Mouse (Mus musculus) layer of hippocampus, adult 11-12 months (tissue): ENCODE measurements around the gene Aifm3.

Source experiments
- DNase-seq: peaks from one replicate; pipeline ENCODE4 v3.0.0; 2022; ENCODE audit warnings: low spot score

The Aifm3 gene

DNA sequence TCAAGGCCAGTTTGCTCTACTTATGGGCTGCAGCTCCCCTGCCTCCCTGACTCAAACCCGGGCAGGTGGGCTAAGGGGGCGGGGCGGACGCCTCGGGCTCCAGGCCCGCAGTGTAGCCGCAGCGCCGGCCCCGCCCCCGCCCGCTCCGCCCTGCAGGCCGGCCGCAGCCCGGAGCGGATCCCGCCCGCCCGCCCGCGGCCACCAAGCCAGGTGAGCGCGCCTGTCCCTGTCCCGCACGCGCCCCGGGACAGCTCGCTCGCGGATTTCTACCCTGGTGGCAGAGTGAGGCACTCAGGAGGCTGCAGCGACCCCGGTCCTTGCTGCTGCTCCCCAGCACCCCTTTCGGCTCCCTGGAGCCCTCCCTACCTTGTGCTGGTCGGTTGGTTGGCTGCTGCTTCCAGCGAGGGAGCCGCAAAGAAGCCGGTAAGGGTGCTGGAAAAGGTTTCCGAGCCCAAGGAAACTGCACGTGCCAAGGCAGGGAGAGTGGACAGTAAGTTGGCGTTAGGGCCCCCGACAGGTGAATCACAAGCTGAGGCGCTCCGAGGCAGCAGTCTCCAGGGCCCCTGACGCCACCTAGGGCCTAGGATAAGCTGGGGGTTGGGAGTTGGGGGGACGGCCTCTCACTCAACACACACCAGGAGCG is at the start of gene Aifm3:
Gene Aifm3, plus strand, starts transcription at position 143 of the 643 bp plus-strand sequence.
- DNase-seq: no peak

DNA sequence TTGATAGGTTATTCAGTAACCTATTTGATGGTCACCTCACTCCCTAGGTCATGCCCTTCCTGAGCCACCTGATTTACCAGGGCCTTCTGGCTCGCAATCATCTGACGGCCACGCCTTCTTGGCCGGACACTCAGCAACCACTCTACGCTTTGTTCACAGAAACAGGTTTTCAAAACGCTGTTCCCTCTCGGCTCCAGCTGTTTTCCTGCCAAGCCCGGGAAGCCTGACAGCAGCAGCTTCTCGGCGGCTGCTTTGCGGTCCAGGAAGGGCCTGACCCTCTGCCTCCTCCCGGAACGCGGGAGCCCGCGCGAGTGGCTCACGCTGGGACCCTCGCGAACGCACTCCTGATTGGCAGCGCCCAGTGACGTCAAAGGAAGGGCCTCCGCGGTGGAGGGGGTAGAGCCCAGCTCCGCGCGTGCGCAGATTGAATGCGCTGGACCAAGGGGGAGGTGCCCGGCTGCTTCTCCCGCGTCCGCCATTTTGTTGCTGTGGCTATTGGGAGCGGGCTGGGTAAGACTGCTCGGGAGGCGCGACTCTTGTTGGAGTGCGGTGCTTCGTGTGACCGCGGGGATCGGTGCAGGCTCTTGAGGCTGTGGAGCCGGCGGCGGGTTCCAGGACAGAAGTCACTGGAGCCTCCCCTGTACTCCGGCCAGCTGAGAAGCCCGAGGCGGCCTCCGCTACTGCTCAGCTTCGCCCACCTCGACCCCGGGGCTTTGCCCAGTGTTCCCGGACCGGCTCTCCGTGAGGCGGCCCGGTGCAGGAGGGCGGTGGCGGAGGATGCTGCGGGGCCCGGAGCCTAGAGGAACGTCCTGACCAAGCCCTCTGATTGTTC is 37.7 kb upstream of the Aifm3 start, which contains the start of gene Crkl:
Gene Crkl, plus strand, starts transcription at position 447 of the 832 bp plus-strand sequence.
- peak; percentile 98 for DNase-seq

DNA sequence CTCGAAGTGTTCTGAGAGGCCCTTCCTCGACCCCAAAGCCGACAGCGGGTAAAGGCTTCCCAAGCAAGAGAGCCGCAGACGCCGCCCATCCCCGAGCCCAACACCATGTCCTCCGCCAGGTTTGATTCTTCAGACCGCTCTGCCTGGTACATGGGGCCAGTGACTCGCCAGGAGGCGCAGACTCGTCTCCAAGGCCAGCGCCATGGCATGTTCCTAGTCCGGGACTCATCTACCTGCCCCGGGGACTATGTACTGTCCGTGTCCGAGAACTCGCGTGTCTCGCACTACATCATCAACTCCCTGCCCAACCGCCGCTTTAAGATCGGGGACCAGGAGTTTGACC is 37.1 kb upstream of the Aifm3 start:
- peak; percentile 42 for DNase-seq

DNA sequence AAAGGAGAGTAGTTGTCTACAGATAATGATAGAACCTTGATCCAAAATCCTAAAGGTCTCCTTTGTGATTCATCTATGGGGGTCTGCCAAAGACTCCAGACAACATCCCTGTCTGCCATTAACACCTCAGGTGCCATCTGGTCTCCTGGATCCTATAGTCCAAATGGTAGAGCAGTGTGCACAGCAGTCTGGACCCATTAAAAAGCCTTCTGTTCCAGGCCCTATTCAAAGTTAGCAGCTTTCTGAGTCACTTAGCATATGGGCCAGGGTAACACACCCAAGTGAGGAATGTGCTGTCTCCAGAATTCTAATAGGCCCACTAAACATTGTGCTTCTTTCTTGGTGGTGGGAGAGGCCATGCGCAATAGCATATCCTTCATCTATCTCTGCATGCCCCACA is 32.5 kb upstream of the Aifm3 start:
- DNase-seq: no peak

DNA sequence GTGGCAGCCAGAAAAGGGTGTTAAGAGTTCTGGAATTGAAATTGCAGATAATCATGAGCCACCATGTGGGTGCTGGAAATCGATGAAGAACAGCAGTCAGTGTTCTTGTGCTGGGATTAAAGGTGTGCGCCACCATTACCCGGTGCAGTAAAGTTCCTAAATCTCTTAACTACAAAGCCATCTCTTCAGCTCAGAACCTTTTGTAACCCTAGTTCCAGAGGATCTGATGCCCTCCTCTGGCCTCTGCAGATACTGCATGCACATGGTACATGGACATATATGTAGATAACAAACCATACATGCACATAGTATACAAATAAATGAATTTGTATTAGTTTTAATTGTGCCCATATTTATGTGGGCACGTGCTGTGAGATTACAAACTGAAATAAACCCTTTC is 29.2 kb upstream of the Aifm3 start:
- DNase-seq: no peak

DNA sequence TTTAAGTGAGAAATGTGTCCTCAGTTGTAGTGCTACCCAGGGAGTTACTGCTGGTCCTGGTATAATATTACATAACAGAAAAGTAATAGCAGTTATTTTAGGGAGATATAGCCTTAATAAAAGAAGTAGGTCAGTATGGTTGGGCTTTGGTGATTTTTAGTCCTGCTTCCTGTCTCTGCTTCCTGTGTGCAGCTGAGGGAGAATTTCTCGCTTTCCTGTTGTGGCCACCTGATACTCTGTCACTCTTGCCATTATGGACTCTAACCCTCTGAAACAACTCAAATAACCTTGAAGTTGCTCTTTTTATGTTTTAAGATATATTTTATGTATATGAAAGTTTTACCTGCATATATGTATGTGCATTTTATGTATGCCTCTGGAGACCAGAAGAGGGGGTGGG is 27.8 kb upstream of the Aifm3 start:
- no peak for DNase-seq

DNA sequence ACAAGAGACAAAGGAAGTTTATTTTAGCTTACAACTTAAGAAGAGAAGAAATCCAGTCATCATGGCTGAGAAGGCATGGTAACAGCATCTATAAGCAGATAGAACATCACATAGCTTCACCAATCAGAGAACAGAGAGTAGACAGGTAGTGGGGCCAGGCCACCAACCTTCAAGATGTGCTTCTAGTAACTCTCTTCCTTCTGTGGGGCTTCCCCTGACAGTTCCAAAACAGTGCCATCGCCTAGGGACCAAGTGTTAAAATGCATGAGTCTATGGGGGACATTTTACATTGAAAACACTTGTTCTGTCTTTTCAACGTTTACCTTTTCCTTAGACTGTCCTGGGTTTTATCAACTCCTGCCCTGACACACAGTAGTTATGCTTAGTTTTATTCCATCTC is 26.2 kb upstream of the Aifm3 start:
- DNase-seq: no peak

DNA sequence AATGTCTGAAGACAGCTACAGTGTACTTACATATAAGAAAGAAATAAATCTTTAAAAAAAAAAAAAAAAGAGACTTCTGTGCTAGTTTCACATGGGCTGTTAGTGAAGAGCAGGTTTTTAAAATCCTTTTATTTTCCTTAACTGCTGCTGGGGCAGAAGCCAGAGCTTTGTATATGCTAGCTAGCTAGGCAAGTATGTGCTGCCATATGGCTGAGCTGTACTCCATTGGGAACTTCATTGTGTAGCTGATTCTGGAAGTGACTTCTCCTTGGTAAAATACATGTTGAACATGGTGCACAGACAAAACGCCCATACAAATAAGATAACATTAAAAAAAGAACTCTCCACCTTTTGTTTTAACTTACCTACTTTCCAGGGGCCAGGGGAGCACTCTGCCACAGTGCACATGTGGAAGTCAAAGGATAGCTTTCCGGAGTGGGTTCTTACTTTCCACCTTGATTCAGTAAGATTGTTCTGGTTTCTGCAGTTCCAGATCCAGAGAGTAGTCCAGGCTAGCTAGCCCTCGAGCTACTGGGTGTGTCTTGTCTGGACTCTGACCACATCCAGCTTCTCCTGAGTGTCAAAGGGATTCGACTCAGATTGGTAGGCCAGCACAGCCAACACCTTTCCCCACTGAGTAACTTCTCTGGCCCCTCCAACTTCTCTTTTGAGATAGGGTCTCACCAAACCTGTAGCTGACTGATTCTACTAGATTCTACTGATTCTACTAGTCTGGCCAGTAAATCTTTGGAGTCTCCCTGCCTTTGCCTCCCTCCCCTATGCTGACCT is 22.3 kb upstream of the Aifm3 start:
- no peak for DNase-seq

DNA sequence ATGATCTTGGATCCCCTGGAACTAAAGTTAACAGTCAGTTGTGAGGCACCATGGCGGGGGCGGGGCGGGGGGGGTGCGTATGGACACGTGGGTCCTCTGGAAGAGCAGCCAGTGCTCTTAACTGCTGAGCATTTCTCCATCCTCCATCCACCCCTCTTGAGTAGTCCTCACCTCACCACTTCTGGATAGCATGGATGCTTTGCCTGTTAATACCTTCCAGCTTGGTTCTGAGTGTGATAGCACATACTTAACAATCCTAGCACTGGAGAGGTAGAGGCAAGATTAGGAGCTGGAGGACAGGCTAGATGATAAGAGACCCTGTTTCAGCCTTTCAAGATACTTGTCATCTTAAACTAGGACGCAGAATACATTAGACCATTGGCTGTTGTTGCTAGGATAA is 16.9 kb upstream of the Aifm3 start:
- no peak for DNase-seq

DNA sequence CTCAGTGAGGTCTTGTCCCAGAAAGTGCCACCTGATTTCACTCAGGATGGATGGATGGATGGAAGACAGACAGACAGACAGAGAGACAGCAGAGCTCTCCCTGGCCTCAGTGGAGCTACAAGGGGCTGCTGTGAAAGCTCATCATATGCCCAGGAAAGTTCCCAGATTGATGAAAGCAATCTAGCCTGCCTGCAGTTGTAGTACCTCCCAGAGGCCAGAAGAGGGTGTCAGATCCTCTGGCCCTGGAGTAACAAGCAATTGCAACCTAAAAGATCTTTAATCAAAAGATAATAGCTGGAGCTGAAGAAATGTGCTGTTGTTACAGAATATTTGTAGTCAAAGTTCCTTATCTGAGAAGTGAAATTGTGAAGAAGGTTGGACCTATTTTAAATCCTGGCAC is 15.3 kb upstream of the Aifm3 start:
- peak; percentile 58 for DNase-seq

DNA sequence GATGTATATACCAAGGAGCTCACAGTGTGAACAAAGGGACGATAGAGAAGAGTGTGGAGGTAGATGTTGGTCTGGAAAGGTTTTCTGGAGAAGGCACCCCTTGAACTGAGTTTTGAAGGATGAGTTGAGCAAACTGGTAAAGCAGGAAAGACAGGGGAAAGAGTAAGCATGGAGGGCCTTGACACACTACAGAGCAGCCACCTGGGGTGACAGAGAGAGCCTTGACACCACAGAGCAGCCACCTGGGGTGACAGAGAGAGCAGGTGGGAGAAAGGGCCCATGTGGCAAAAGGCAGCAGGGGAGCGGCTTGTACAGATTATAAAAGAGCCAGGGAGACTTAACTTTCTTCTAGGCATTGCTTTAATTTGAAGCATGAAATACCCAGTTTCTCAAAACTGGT is 14.7 kb upstream of the Aifm3 start:
- no peak for DNase-seq

DNA sequence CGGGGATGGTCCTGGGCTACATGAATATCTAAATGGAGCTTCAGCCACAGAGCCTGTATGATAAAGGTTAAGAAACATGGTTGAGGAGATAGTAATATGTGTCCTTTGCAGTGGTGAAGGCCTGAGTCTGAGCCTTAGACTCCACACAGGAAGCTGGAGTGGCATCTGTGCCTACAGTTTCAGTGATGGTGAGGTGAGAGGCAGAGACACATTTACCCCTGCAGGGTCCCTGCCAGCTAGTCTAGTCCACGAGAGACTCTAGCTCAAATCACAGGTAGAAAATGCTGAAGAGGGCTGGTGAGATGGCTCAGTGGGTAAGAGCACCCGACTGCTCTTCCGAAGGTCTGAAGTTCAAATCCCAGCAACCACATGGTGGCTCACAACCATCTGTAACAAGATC is 14.1 kb upstream of the Aifm3 start:
- no peak for DNase-seq

DNA sequence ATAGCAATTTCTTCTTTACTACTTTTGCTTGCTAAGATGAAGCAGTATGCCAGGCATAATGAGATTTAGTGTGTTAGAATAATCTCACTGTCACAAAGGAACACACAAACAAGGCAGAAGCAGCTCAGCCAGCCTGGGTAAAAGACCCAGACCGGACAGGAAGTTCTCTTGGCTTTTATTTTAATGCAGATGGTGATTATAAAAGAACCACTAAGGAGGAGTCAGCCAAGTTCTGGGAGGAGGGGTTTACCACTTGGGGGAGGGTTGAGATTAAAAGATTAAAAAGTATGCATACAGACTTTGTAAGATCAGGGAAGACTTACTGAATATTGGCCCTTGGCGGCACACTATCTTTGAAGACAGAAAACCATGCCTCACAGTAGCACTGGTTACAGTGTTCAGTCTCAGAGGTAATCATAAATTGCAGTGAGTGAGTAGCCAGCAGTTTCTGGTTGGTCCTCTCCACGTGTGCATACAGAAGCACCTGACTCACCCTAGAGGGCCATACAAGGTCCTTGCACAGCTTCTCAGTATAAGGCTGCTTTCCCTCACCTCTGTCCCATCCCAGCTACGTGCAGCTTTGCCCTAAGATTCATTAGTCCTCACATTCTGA is 11.0 kb upstream of the Aifm3 start:
- DNase-seq: no peak

DNA sequence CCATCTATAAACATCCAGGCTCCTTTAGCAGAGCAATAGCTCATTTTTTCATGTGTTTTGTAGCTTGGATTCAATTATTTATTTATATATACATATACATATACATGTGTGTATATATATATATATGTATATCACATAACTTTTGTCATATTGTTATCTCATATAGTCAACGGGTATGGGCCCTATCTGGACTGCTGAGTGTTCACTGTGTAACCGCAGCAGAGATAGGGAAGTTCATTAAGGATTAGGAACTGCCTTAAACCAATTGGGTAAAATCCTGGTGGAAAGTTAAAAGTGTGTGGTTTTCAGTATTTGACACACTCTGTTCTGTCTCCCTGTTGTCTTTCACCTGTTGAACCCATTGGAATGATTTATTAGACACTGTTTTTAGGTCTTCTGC is 7.9 kb upstream of the Aifm3 start:
- no peak for DNase-seq

DNA sequence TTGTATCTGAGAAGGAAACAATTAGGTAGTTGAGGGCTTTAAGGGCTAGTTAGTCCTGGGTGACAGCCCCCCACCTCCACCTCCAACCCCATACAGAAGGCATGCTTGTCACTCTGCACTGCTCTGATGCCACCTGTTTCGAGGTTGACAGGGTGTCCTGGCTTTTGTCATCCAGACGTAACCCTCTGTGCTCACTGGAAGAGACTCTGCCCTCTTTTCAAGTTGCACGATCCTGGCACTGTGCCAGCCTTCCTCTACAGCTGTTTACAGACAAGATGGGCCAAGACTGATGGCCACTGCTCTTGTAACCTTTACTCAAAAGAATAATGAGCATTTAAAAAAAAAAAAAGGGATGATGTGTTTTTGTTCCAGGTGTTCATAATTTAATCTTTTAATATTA is 2.9 kb upstream of the Aifm3 start:
- DNase-seq: no peak

DNA sequence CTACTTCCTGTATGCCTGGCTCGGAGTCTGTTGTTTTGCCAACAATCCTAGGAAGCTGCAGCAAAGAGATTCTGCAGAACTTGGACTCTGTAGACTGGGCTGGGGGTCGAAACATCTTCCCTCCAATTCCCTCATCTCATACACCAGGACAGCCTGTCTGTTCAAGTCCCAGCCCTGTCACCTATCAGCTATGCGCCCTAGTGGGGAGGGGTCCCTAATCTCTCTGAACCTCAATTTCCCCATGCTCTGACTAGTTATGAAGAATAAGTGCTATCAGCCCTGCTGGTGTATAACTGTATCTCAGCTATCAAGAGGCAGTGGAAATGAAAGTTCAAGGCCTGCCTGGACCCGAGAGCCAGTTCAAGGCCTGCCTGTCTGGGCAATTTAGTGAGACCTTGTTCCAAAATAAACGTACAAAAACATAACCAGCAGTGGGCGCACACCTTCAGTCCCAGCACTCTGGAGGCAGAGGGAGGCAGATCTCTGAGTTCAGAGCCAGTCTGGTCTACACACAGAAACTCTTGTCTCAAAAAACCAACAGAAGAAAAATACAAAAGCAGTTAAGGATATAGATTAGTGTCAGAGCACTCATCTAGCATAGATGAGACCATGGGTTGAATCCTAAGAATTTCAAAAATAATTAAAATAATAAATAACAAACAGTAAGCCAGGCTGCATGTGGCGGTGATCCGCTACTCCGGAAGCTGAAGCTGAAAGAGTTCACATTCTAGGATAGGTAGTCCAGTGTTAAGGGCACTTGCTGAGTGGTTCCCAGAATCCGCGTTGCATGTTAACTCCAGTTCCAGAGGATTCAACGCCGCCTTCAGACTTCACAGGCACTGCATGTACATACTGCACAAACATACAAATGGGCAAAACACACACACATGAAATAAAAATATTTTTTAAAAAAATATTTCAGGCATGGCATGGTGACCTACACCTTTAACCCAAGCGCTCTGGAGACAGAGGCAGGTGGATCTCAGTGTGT is 638 bp upstream of the Aifm3 start:
- no peak for DNase-seq

DNA sequence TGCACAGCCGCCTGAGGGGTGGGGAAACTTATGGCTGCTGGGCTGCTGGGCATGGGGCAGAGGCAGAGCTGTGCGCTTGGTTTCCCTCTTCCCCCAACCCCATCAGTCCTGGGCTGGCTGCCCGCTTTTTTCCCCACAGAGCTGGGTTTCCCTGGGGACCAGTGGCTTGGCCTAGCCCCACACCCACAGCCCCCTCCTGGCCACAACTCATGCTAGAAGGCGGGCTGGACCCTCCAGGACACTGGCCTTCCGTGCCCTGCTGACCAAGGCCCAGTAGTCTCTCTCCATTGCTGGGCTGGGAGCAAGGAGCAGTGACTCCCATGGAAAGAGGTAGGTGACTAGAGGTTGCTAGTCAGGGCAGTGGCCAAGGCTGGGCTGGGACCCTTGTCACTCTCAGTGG is 1.7 kb downstream of the Aifm3 start:
- no peak for DNase-seq

DNA sequence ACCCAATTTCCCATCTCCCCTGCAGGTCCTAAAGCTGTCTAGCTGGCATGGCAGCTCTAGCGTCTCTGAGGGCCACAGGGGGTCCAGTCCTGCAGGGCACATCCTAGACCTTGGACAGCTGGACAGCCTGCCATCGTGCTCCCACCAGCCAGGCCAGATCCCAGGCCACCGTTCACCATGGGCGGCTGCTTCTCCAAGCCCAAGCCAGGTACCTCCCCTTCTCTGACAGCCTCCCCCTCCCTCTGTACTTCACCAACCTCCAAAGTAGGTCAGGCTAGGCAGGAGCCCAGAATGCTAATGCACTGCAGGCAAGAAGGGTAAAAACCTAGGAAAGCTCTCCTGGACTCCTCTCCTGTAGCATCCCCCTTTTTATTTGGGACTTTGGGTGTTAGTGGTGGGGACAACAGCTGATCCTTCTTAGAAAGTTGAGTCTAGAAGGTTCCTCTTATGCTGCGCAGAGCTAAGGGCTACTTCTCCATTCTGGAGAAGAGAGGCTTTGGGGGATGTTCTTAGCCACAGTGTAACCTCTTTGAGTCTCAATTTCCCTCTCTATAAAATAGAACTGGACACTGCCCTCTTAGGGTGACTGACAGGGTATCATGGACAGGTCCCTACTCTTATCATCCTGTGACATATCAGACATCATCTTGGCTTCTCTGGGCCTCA is 2.6 kb downstream of the Aifm3 start:
- DNase-seq: no peak

DNA sequence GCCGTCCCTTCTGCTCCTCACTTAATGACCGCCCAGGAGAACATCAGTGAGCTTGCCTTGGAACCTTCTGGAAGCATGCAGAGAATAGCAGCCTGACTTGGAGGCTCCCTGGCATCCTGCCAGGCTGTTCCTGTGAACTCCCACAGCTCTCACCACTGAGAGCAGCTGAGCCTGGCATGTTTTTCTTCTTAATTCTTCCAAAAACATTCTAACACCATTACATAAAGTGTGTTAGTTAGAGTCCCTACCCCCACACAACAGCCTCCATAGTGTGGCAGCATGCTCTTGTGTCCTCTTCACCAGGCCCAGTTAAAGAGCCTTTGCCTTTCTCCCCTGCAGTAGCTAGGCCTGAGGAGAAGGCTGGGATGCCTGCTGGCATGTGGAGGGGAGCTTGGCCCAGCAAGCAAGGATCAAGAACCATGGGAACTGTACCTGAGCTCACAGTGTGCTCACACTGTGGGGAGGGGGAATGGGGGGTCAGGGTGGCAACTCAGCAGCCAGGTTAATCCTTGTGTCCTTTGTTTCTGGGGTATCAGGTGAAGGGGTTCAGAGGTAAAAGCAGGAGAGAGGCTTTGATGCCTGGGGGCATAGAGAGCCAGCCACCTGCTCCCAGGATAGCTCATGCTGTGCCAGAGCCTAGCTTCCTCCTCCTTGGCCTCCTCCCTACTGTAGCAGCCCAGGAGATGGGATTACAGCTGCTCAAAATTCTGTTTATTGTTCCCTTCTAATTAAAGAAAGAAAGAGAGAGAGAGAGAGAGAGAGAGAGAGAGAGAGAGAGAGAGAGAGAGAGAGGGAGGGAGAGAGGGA is 7.3 kb downstream of the Aifm3 start:
- DNase-seq: peak; percentile 93
